Mouse (Mus musculus) lung, postnatal 0 days (tissue): ENCODE results near the gene Ttll11.

Experiments
- CTCF ChIP-seq: IDR thresholded peaks from 2 replicates; pipeline ENCODE4 v1.5.1; 2016; ENCODE audit warnings: antibody characterized with exemption, mild to moderate bottlenecking
- EP300 ChIP-seq: IDR thresholded peaks from 2 replicates; pipeline ENCODE4 v1.6.1; 2016; ENCODE audit warnings: antibody characterized with exemption, mild to moderate bottlenecking, control low read depth

DNA sequence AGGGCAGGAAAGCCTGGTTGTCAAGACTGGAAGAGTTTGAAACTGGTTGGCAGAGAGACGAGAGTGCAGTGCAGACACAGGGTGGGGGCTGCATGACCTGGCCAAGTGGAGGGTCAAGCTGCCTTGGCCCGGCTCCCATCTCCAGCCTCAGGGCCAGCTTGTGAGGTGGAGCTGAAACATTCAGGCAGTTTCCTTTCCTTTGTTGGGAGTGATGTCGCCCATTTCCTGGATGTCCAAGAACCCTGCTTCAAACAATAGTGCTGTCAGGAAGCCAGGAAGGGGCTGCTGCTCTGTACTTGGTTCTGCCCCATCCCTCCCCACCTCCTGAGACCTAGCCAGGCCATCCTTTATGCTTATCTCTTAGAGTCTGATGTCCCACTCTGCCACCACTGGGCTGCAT lies 43.6 kb upstream of the Ttll11 start:
- no peak for TF ChIP-seq CTCF
- TF ChIP-seq EP300, result peak; percentile 90
